Mouse (Mus musculus): ENCODE data around the gene Btbd35f14.
"Not testable (repeated sequence)": the region's sequence is repeated elsewhere in the genome, so short reads cannot be mapped to it uniquely, and the experiment has no call there.

The Btbd35f14 gene

GRCm38 (mm10) chrX:33702249-33702648 lies at the start of gene Btbd35f14:
TSS of gene Btbd35f14 (minus strand) at chrX:33702349.
- not testable (repeated sequence) for DNase-seq (ENCODE audit: low read depth, low spot score)

- not testable (repeated sequence) for DNase-seq (ENCODE audit: low read depth, low spot score)
Observed at GRCm38 (mm10) chrX:33656872-33657271, 45.3 kb downstream of the Btbd35f14 start, which contains the start of gene Btbd35f13. TSS of gene Btbd35f13 (plus strand) at chrX:33657172.

Measured in A20 (cell line).